Mouse (Mus musculus): ENCODE measurements around the gene Serpinc1. TPM values are rescaled to one million over a fixed set of nuclear protein-coding genes. Genes with fewer than 3 reads are reported as not detected.
"Not testable (repeated sequence)": the region's sequence is repeated elsewhere in the genome, so short reads cannot be mapped to it uniquely, and the experiment has no call there.

Serpinc1 gene
- total RNA-seq (2015): 0.20 and 0.27 TPM in 2 replicates
- 0.04 and 0.17 TPM in 2 replicates for total RNA-seq (2017)

GRCm38 (mm10) chr1:160978071-160978735 lies at the start of gene Serpinc1:
TSS of gene Serpinc1 (plus strand) at chr1:160978585.
- no peak for ATAC-seq (replicated peaks; ENCODE audit: poor library complexity)

GRCm38 (mm10) chr1:160931320-160931719 lies 47.1 kb upstream of the Serpinc1 start:
- no peak for ATAC-seq (replicated peaks; ENCODE audit: poor library complexity)

GRCm38 (mm10) chr1:160933896-160934482 lies 44.4 kb upstream of the Serpinc1 start:
- peak; percentile 89 for ATAC-seq (replicated peaks; ENCODE audit: poor library complexity)

GRCm38 (mm10) chr1:160935551-160935950 lies 42.8 kb upstream of the Serpinc1 start:
- no peak for ATAC-seq (replicated peaks; ENCODE audit: poor library complexity)

- ATAC-seq (replicated peaks; ENCODE audit: poor library complexity): peak; percentile 96
Observed at GRCm38 (mm10) chr1:160963199-160963598, 15.2 kb upstream of the Serpinc1 start.

- ATAC-seq (replicated peaks; ENCODE audit: poor library complexity): no peak
Observed at GRCm38 (mm10) chr1:160967268-160967667, 11.1 kb upstream of the Serpinc1 start.

GRCm38 (mm10) chr1:160968643-160969042 lies 9.7 kb upstream of the Serpinc1 start:
- ATAC-seq (replicated peaks; ENCODE audit: poor library complexity): no peak

GRCm38 (mm10) chr1:160980021-160980420 lies 1.6 kb downstream of the Serpinc1 start:
- ATAC-seq (replicated peaks; ENCODE audit: poor library complexity): peak; percentile 54

GRCm38 (mm10) chr1:160980537-160981234 lies 2.3 kb downstream of the Serpinc1 start:
- ATAC-seq (replicated peaks; ENCODE audit: poor library complexity): no peak

- no peak for ATAC-seq (replicated peaks; ENCODE audit: poor library complexity)
Observed at GRCm38 (mm10) chr1:160981337-160981736, 3.0 kb downstream of the Serpinc1 start.

GRCm38 (mm10) chr1:160982887-160983286 lies 4.5 kb downstream of the Serpinc1 start:
- no peak for ATAC-seq (replicated peaks; ENCODE audit: poor library complexity)

GRCm38 (mm10) chr1:160984731-160985130 lies 6.3 kb downstream of the Serpinc1 start:
- not testable (repeated sequence) for ATAC-seq (replicated peaks; ENCODE audit: poor library complexity)

GRCm38 (mm10) chr1:160985477-160985876 lies 7.1 kb downstream of the Serpinc1 start:
- no peak for ATAC-seq (replicated peaks; ENCODE audit: poor library complexity)

GRCm38 (mm10) chr1:160986881-160987635 lies 8.7 kb downstream of the Serpinc1 start:
- ATAC-seq (replicated peaks; ENCODE audit: poor library complexity): no peak

GRCm38 (mm10) chr1:160989395-160989794 lies 11.0 kb downstream of the Serpinc1 start:
- ATAC-seq (replicated peaks; ENCODE audit: poor library complexity): no peak

- no peak for ATAC-seq (replicated peaks; ENCODE audit: poor library complexity)
Observed at GRCm38 (mm10) chr1:160993851-160994250, 15.5 kb downstream of the Serpinc1 start.

- ATAC-seq (replicated peaks; ENCODE audit: poor library complexity): no peak
Observed at GRCm38 (mm10) chr1:161004942-161005341, 26.6 kb downstream of the Serpinc1 start.

- no peak for ATAC-seq (replicated peaks; ENCODE audit: poor library complexity)
Observed at GRCm38 (mm10) chr1:161005526-161005925, 27.1 kb downstream of the Serpinc1 start.

- ATAC-seq (replicated peaks; ENCODE audit: poor library complexity): no peak
Observed at GRCm38 (mm10) chr1:161006471-161006870, 28.1 kb downstream of the Serpinc1 start.

- ATAC-seq (replicated peaks; ENCODE audit: poor library complexity): no peak
Observed at GRCm38 (mm10) chr1:161008038-161008437, 29.7 kb downstream of the Serpinc1 start.

GRCm38 (mm10) chr1:161010436-161010835 lies 32.1 kb downstream of the Serpinc1 start:
- ATAC-seq (replicated peaks; ENCODE audit: poor library complexity): no peak
